Mouse (Mus musculus): ENCODE data around the gene Iqce. TPM values are rescaled to one million over a fixed set of nuclear protein-coding genes. Genes with fewer than 3 reads are reported as not detected.

Iqce gene
- polyA plus RNA-seq, 1 experiment = 7.5 TPM

- peaks cover 7% of the 10 kb centered on the region for H3K36me3 ChIP-seq (ENCODE audit: control insufficient read depth, insufficient read depth)
- no peaks in the 10 kb centered on the region for H3K79me2 ChIP-seq (ENCODE audit: control insufficient read depth, insufficient read depth)
- H3K4me3 ChIP-seq (ENCODE audit: insufficient read depth, poor library complexity, severe bottlenecking) = no peak overlapping the region
- H3K27me3 ChIP-seq (ENCODE audit: control insufficient read depth, insufficient read depth, insufficient read length) = no peaks in the 10 kb centered on the region
- no peak for TF ChIP-seq MAX (IDR thresholded peaks at IDR 0.05)
- TF ChIP-seq MYOG (IDR thresholded peaks at IDR 0.05; ENCODE audit: control insufficient read depth, extremely low read depth, insufficient read length) = no peak
- no peak for TF ChIP-seq USF1 (IDR thresholded peaks at IDR 0.05; ENCODE audit: low read depth)
- no peak for TF ChIP-seq CTCF (IDR thresholded peaks at IDR 0.05; ENCODE audit: control insufficient read depth, insufficient read depth, insufficient read length)
- no peak for TF ChIP-seq MYOD1 (IDR thresholded peaks at IDR 0.05; ENCODE audit: control insufficient read depth, insufficient read length, low read depth)
- TF ChIP-seq FOSL1 (IDR thresholded peaks at IDR 0.05; ENCODE audit: insufficient read depth, low read length, poor library complexity, severe bottlenecking) = no peak
- TF ChIP-seq CEBPB (IDR thresholded peaks at IDR 0.05; ENCODE audit: low read depth) = no peak
- no peak overlapping the region for H3ac ChIP-seq (ENCODE audit: control insufficient read depth, insufficient read length, low read depth)
- no peaks in the 10 kb centered on the region for H3K79me3 ChIP-seq (ENCODE audit: low read depth)
These were observed 77.2 kb downstream of the Iqce start for GRCm38 (mm10) chr5:140624961-140625360.

DNA sequence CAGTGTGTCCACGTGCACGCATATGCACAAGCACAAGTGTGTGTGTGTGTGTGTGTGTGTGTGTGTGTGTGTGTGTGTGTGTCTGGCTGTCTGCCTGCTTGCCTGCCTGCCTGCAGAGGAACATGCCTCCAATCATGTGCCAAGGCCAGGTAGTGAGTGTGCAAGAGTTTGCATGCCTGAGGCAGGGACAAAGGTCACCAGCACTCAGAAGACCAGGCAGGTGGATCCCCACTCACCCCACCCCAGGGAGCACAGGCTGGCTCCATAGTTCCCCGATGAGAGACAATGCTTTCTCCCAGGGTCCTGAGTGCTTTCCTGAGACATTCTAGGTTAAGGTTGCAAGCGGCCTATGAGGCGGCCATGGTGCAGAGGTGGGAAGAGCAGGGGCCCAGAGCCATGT is 77.9 kb downstream of the Iqce start:
- H3ac ChIP-seq (ENCODE audit: control insufficient read depth, insufficient read length, low read depth) = no peak overlapping the region
- peaks cover 7% of the 10 kb centered on the region for H3K36me3 ChIP-seq (ENCODE audit: control insufficient read depth, insufficient read depth)
- H3K79me3 ChIP-seq (ENCODE audit: low read depth) = no peaks in the 10 kb centered on the region
- TF ChIP-seq CTCF (IDR thresholded peaks at IDR 0.05; ENCODE audit: control insufficient read depth, insufficient read depth, insufficient read length) = no peak
- no peak for TF ChIP-seq MYOD1 (IDR thresholded peaks at IDR 0.05; ENCODE audit: control insufficient read depth, insufficient read length, low read depth)
- no peak for TF ChIP-seq MYOG (IDR thresholded peaks at IDR 0.05; ENCODE audit: control insufficient read depth, extremely low read depth, insufficient read length)
- no peak for TF ChIP-seq USF1 (IDR thresholded peaks at IDR 0.05; ENCODE audit: low read depth)
- TF ChIP-seq FOSL1 (IDR thresholded peaks at IDR 0.05; ENCODE audit: insufficient read depth, low read length, poor library complexity, severe bottlenecking) = no peak
- TF ChIP-seq MAX (IDR thresholded peaks at IDR 0.05) = no peak
- no peak overlapping the region for H3K4me3 ChIP-seq (ENCODE audit: insufficient read depth, poor library complexity, severe bottlenecking)
- no peaks in the 10 kb centered on the region for H3K79me2 ChIP-seq (ENCODE audit: control insufficient read depth, insufficient read depth)
- H3K27me3 ChIP-seq (ENCODE audit: control insufficient read depth, insufficient read depth, insufficient read length) = no peaks in the 10 kb centered on the region

DNA sequence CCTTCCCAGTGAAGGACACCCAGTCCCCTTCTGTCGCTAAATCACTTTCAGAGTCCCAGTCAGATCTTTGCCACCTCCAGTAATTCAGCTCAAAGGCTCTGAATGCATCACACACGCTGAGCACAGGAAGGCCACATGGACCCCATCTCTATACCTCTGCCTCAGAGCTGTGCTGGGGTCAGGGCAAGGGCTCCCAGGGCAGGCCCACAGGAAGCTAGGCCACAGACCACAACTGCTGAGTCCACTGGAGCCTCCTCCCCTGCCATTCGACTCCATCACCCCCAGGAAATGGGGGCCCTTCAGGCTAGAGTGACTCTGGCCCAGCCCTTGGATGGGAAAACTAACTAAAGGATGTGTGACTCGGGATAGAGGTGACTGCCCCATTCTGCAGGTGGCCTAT is 78.4 kb downstream of the Iqce start:
- no peak for TF ChIP-seq CEBPB (IDR thresholded peaks at IDR 0.05; ENCODE audit: low read depth)
- TF ChIP-seq MAX (IDR thresholded peaks at IDR 0.05) = no peak
- no peak for TF ChIP-seq CTCF (IDR thresholded peaks at IDR 0.05; ENCODE audit: control insufficient read depth, insufficient read depth, insufficient read length)
- TF ChIP-seq USF1 (IDR thresholded peaks at IDR 0.05; ENCODE audit: low read depth) = no peak
- TF ChIP-seq MYOD1 (IDR thresholded peaks at IDR 0.05; ENCODE audit: control insufficient read depth, insufficient read length, low read depth) = no peak
- TF ChIP-seq FOSL1 (IDR thresholded peaks at IDR 0.05; ENCODE audit: insufficient read depth, low read length, poor library complexity, severe bottlenecking) = no peak
- TF ChIP-seq MYOG (IDR thresholded peaks at IDR 0.05; ENCODE audit: control insufficient read depth, extremely low read depth, insufficient read length) = no peak
- Histone ChIP-seq H3K79me2 (ENCODE audit: control insufficient read depth, insufficient read depth) (no peaks in the 10 kb centered on the region), H3K27me3 (ENCODE audit: control insufficient read depth, insufficient read depth, insufficient read length) (no peaks in the 10 kb centered on the region), H3K36me3 (ENCODE audit: control insufficient read depth, insufficient read depth) (peaks cover 7% of the 10 kb centered on the region), H3ac (ENCODE audit: control insufficient read depth, insufficient read length, low read depth) (no peak overlapping the region), H3K4me3 (ENCODE audit: insufficient read depth, poor library complexity, severe bottlenecking) (no peak overlapping the region), H3K79me3 (ENCODE audit: low read depth) (no peaks in the 10 kb centered on the region)

- no peaks in the 10 kb centered on the region for H3K79me2 ChIP-seq (ENCODE audit: control insufficient read depth, insufficient read depth)
- no peak for TF ChIP-seq MYOD1 (IDR thresholded peaks at IDR 0.05; ENCODE audit: control insufficient read depth, insufficient read length, low read depth)
- no peak for TF ChIP-seq MAX (IDR thresholded peaks at IDR 0.05)
- no peak for TF ChIP-seq CEBPB (IDR thresholded peaks at IDR 0.05; ENCODE audit: low read depth)
- no peak for TF ChIP-seq USF1 (IDR thresholded peaks at IDR 0.05; ENCODE audit: low read depth)
- no peak for TF ChIP-seq FOSL1 (IDR thresholded peaks at IDR 0.05; ENCODE audit: insufficient read depth, low read length, poor library complexity, severe bottlenecking)
- no peak for TF ChIP-seq CTCF (IDR thresholded peaks at IDR 0.05; ENCODE audit: control insufficient read depth, insufficient read depth, insufficient read length)
- no peak for TF ChIP-seq MYOG (IDR thresholded peaks at IDR 0.05; ENCODE audit: control insufficient read depth, extremely low read depth, insufficient read length)
- peaks cover 7% of the 10 kb centered on the region for H3K36me3 ChIP-seq (ENCODE audit: control insufficient read depth, insufficient read depth)
- H3ac ChIP-seq (ENCODE audit: control insufficient read depth, insufficient read length, low read depth) = no peak overlapping the region
- no peaks in the 10 kb centered on the region for H3K79me3 ChIP-seq (ENCODE audit: low read depth)
- H3K27me3 ChIP-seq (ENCODE audit: control insufficient read depth, insufficient read depth, insufficient read length) = no peaks in the 10 kb centered on the region
- no peak overlapping the region for H3K4me3 ChIP-seq (ENCODE audit: insufficient read depth, poor library complexity, severe bottlenecking)
These were observed 79.1 kb downstream of the Iqce start for GRCm38 (mm10) chr5:140622978-140623670.

DNA sequence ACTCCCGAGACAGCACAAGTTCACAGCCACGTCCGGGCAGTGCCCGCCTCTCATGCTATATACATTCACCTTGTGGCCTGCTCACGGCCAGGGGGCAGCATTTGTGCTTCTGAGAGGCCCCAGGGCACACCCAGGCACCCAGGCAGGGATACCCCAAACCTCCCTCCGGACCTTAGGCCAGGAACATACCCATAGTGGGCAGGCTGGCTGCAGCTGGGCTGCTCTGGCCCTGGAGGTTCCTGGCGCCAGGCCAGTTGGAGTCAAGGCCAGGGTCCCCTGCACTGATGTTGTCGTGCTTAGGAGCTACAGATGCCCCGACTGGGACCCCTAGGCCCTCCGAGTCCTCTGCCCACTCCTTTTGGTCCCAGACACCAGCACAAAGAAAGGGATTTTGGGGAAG is 80.7 kb downstream of the Iqce start:
- Histone ChIP-seq H3K36me3 (ENCODE audit: control insufficient read depth, insufficient read depth) (peaks cover under 1% of the 10 kb centered on the region), H3K27me3 (ENCODE audit: control insufficient read depth, insufficient read depth, insufficient read length) (no peaks in the 10 kb centered on the region), H3K79me2 (ENCODE audit: control insufficient read depth, insufficient read depth) (no peaks in the 10 kb centered on the region), H3K4me3 (ENCODE audit: insufficient read depth, poor library complexity, severe bottlenecking) (no peak overlapping the region), H3K79me3 (ENCODE audit: low read depth) (no peaks in the 10 kb centered on the region), H3ac (ENCODE audit: control insufficient read depth, insufficient read length, low read depth) (no peak overlapping the region)
- TF ChIP-seq FOSL1 (IDR thresholded peaks at IDR 0.05; ENCODE audit: insufficient read depth, low read length, poor library complexity, severe bottlenecking) (no peak), MYOD1 (IDR thresholded peaks at IDR 0.05; ENCODE audit: control insufficient read depth, insufficient read length, low read depth) (no peak), CTCF (IDR thresholded peaks at IDR 0.05; ENCODE audit: control insufficient read depth, insufficient read depth, insufficient read length) (no peak), MAX (IDR thresholded peaks at IDR 0.05) (no peak), USF1 (IDR thresholded peaks at IDR 0.05; ENCODE audit: low read depth) (no peak), MYOG (IDR thresholded peaks at IDR 0.05; ENCODE audit: control insufficient read depth, extremely low read depth, insufficient read length) (no peak), CEBPB (IDR thresholded peaks at IDR 0.05; ENCODE audit: low read depth) (no peak)

Measured in C2C12 (cell line).